Mouse (Mus musculus): ENCODE results near the gene Rere. TPM values are rescaled to one million over a fixed set of nuclear protein-coding genes. Genes with fewer than 3 reads are reported as not detected.

Gene Rere
- polyA plus RNA-seq, 1 experiment from 2014 or later = 37.7 TPM

DNA sequence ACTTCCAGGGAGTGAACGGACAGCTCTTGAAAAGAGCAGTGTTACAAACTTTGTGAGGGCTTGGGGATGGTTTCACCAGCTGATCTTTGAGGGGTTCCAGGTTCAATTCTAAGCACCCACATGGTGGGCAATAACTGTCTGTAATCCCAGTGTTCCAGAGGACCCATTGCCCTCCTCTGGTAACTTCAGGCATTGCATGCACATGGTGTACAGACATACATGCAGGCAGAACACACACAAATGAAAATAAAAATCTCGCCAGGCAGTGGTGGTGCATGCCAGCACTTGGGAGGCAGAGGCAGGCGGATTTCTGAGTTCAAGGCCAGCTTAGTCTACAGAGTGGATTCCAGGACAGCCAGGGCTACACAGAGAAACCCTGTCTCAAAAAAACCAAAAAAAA is 10.5 kb downstream of the Rere start:
- H3K9ac ChIP-seq = no peak overlapping the region
- 92% methylated on average over 3 of the region's 3 CpGs for WGBS

DNA sequence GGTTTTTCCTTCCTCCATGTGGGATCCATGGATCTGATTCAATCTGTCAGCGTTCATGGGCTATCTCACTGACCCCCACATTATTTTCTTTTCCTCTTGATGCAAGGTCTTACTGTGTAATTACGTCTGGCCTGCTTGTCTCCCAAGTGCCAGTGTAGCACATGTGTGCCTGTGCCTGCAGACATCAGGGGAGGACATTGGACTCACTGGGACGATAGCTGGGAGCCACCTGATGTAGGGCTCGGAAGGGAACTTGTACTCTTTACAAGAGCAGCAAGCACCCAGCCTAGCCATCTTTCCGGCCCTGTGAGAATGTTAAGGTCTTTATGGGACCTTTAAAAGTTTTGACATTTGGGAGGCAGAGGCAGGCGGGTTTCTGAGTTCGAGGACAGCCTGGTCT is 13.4 kb downstream of the Rere start:
- H3K4me3 ChIP-seq = no peak overlapping the region
- no peak overlapping the region for H3K27ac ChIP-seq
- no peak overlapping the region for H3K9ac ChIP-seq
- H3K4me2 ChIP-seq (replicated peaks) = no peak overlapping the region
- no peaks in the 10 kb centered on the region for H3K4me1 ChIP-seq
- no peaks in the 10 kb centered on the region for H3K27me3 ChIP-seq
- H3K9me3 ChIP-seq = no peaks in the 10 kb centered on the region
- 96% methylated on average over 7 of the region's 7 CpGs for WGBS
- H3K36me3 ChIP-seq = peaks cover 13% of the 10 kb centered on the region; the same call in 1 of the 2 replicates
- ATAC-seq (ENCODE audit: insufficient number of reproducible peaks, insufficient read depth, low FRiP score, low TSS enrichment) = no peak

More for the DNA sequence above, 10.5 kb downstream of the Rere start:
- peaks cover 11% of the 10 kb centered on the region; the same call in 1 of the 2 replicates for H3K4me1 ChIP-seq
- no peak overlapping the region for H3K4me3 ChIP-seq
- no peaks in the 10 kb centered on the region for H3K9me3 ChIP-seq
- ATAC-seq (ENCODE audit: insufficient number of reproducible peaks, insufficient read depth, low FRiP score, low TSS enrichment) = no peak
- H3K27ac ChIP-seq = no peak overlapping the region
- no peak overlapping the region for H3K4me2 ChIP-seq (replicated peaks)
- no peaks in the 10 kb centered on the region for H3K27me3 ChIP-seq
- H3K36me3 ChIP-seq = peaks cover 13% of the 10 kb centered on the region; the same call in 1 of the 2 replicates

DNA sequence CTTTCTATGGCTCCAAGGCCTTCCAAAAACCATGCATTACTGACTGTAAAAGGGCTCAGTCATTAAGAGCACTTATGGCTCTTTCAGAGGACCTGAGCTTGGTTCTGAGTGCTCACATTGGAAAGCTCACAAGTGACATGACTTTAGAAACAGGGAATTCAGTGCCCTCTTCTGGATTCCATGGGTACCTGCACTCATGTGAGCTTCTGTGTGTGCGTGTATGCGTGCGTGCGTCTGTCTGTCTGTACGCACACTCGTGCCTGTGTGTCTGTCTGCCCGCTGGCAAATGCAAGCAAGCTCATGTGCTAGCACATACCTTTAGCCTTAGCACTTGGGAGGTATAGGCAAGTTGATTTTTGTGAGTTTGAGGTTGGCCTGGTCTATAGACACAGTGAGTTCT is 14.5 kb downstream of the Rere start:
- no peak overlapping the region for H3K27ac ChIP-seq
- no peak for ATAC-seq (ENCODE audit: insufficient number of reproducible peaks, insufficient read depth, low FRiP score, low TSS enrichment)

DNA sequence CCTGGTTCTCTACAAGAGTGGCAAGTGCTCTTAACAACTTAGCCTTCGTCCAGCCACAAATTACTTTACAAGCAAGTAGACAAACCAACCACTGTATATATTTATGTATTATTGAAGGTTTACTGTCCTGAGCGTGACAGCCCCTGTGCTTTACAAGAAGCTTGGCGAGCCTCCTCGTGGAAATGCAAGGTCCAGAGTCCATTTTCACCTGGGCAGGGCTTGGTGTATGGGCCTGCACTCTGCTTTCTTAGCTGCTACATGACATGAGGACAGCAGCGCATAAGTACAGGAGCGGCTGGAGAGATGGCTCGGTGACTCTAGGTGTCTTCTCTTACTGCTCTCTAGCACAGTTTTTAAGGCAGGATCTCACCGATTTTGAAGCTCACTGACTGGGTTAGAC is 21.3 kb downstream of the Rere start:
- Histone ChIP-seq H3K27me3 (no peaks in the 10 kb centered on the region), H3K27ac (no peak overlapping the region), H3K36me3 (no peaks in the 10 kb centered on the region), H3K4me3 (no peak overlapping the region), H3K4me2 (replicated peaks) (no peak overlapping the region), H3K9me3 (no peaks in the 10 kb centered on the region), H3K9ac (no peak overlapping the region), H3K4me1 (peaks cover 21% of the 10 kb centered on the region; the same call in 1 of the 2 replicates)
- WGBS = 92% methylated on average over 8 of the region's 8 CpGs
- ATAC-seq (ENCODE audit: insufficient number of reproducible peaks, insufficient read depth, low FRiP score, low TSS enrichment) = no peak

More for the DNA sequence above, 14.5 kb downstream of the Rere start:
- WGBS = 97% methylated on average over 7 of the region's 7 CpGs
- Histone ChIP-seq H3K4me3 (no peak overlapping the region), H3K9me3 (no peaks in the 10 kb centered on the region), H3K27me3 (no peaks in the 10 kb centered on the region), H3K4me2 (replicated peaks) (no peak overlapping the region), H3K4me1 (no peaks in the 10 kb centered on the region), H3K36me3 (peaks cover 8% of the 10 kb centered on the region; the same call in 1 of the 2 replicates), H3K9ac (no peak overlapping the region)

DNA sequence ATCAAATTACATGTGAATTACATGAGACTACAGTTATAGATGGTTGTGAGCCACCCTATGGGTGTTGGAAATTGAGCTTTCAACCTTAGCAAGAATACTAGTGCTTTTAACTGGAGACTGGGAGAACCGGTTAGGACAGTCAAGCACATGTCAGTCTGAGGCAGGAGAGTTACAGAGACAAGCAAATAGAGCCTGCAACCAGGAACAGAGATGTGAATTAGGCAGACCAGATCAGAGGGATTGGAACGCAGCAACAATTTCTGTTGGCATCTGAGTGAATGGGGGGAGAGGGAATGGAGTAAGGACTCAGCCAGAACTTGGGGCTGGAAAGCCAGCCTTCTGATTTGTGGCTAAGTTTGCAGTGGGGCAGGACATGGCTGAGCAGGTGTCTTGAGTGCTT is 25.3 kb downstream of the Rere start:
- Histone ChIP-seq H3K36me3 (no peaks in the 10 kb centered on the region), H3K4me3 (no peak overlapping the region), H3K9me3 (no peaks in the 10 kb centered on the region), H3K27ac (no peak overlapping the region), H3K4me2 (replicated peaks) (no peak overlapping the region), H3K4me1 (peaks cover 25% of the 10 kb centered on the region; the same call in 1 of the 2 replicates), H3K9ac (no peak overlapping the region), H3K27me3 (no peaks in the 10 kb centered on the region)
- ATAC-seq (ENCODE audit: insufficient number of reproducible peaks, insufficient read depth, low FRiP score, low TSS enrichment) = 0 out of 2 replicates have a peak, but pooled peaks have one; percentile 74
- 39% methylated on average over 2 of the region's 2 CpGs for WGBS

DNA sequence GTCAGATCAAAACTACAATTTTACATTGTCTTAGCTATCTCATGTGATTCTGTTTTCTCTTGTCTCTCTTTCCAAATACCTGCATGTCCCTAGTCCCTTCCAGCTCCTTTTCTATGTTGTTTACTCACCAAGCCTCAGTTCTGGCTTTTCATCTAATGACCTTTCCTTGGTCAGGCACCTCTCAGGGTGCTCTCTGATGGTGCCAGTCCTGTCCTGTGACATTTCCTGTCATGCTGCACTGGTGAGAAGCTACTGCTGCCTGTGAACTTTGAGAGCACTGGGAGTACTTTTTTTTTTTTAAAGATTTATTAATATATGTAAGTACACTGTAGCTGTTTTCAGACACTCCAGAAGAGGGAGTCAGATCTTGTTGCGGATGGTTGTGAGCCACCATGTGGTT is 25.8 kb downstream of the Rere start:
- H3K27ac ChIP-seq = no peak overlapping the region
- H3K4me1 ChIP-seq = peaks cover 29% of the 10 kb centered on the region; the same call in 1 of the 2 replicates
- no peak overlapping the region for H3K9ac ChIP-seq
- no peak overlapping the region for H3K4me2 ChIP-seq (replicated peaks)
- 92% methylated on average over 1 of the region's 1 CpGs for WGBS
- H3K36me3 ChIP-seq = no peaks in the 10 kb centered on the region
- ATAC-seq (ENCODE audit: insufficient number of reproducible peaks, insufficient read depth, low FRiP score, low TSS enrichment) = no peak
- H3K9me3 ChIP-seq = no peaks in the 10 kb centered on the region
- no peak overlapping the region for H3K4me3 ChIP-seq
- H3K27me3 ChIP-seq = no peaks in the 10 kb centered on the region

DNA sequence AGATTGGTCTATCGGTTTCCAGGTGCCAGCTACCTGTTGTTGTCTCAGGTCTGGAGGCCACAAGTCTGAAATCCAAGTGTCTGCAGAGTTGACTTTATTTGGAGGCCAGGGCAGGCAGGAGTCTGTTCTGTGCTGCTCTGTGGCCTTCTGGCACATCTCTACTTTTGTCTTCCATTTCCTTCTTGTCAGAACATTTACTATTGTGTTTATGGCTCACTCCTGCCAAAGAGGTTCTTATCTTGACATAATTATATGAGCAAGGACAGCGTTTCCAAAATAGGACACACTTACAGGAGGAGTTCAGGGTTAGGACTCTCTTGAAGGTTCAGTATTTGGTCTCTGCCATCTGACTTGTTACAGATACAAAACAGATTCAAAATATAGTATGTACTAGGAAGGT is 30.0 kb downstream of the Rere start:
- Histone ChIP-seq H3K36me3 (no peaks in the 10 kb centered on the region), H3K9me3 (no peaks in the 10 kb centered on the region), H3K4me3 (no peak overlapping the region), H3K9ac (no peak overlapping the region), H3K4me1 (peaks cover 14% of the 10 kb centered on the region), H3K27ac (no peak overlapping the region), H3K4me2 (replicated peaks) (no peak overlapping the region), H3K27me3 (no peaks in the 10 kb centered on the region)
- ATAC-seq (ENCODE audit: insufficient number of reproducible peaks, insufficient read depth, low FRiP score, low TSS enrichment) = no peak
- WGBS = 84% methylated on average over 2 of the region's 2 CpGs

DNA sequence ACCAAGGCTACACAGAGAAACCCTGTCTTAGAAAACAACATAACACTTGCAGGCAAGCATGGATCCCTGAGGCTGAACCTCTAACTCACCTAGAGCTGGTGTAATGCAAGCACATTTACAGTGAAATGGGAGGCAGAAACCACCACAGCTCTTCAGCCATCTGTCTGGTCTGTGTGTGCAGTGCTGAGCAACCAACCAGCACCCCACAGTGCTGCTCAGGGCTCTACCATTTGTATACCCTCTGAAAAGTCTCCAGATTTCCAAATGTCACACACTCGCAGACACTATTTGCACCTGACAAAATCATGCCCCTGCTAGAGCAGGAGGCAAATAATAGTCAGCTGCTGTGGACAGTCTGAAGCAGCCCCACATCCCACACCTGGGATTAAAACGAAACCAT is 31.2 kb downstream of the Rere start:
- no peak overlapping the region for H3K9ac ChIP-seq
- H3K4me3 ChIP-seq = no peak overlapping the region
- H3K9me3 ChIP-seq = no peaks in the 10 kb centered on the region
- no peaks in the 10 kb centered on the region for H3K36me3 ChIP-seq
- no peaks in the 10 kb centered on the region for H3K27me3 ChIP-seq
- H3K4me1 ChIP-seq = peaks cover 14% of the 10 kb centered on the region
- no peak overlapping the region for H3K4me2 ChIP-seq (replicated peaks)
- H3K27ac ChIP-seq = 0 out of 2 replicates have a peak overlapping the region, but pooled peaks have one; percentile 36
- WGBS = 69% methylated on average over 2 of the region's 2 CpGs
- no peak for ATAC-seq (ENCODE audit: insufficient number of reproducible peaks, insufficient read depth, low FRiP score, low TSS enrichment)

DNA sequence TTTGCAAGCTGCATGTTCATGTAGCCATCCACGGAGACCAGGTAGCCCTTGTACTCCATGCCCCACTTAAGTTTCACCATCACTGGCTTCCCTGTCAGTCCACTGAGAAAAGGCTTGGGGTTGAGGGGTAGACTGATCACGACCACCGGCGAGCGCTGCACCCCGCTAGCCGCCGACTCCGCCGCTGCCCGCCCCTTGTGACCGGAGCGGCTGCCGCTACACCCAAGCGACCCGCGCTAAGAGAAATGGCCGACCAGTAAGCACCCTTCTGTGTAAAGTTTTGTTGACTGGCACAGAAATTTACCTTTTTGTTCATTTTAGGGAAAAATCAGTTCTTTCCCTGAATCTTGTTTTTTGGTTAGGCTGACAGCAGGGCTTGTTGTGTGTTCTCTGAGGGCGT is 33.9 kb downstream of the Rere start:
- Histone ChIP-seq H3K9me3 (no peaks in the 10 kb centered on the region), H3K27me3 (no peaks in the 10 kb centered on the region), H3K36me3 (no peaks in the 10 kb centered on the region), H3K4me3 (no peak overlapping the region), H3K27ac (no peak overlapping the region), H3K9ac (no peak overlapping the region), H3K4me1 (peaks cover 14% of the 10 kb centered on the region), H3K4me2 (replicated peaks) (no peak overlapping the region)
- 96% methylated on average over 19 of the region's 19 CpGs for WGBS
- no peak for ATAC-seq (ENCODE audit: insufficient number of reproducible peaks, insufficient read depth, low FRiP score, low TSS enrichment)

DNA sequence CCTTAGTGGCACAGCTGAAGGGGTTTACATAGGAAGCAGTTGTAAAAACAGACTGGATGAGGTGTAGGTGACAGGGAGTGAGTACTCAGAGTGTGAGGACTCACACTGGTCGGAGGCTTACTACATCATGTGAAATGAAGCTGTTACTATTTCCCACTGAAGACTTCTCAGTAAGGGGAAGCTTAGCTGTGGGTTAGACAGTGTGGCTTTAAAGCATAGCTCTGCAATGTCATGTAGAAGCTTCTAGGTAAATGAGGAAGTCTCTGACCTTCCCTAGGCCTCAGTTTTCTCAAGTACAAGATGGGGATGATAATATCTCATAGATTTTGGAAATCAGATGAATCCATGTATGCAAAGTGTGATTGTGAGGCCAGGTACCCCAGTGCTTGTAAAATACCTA is 35.1 kb downstream of the Rere start:
- WGBS = 89% methylated on average over 1 of the region's 1 CpGs
- no peak for ATAC-seq (ENCODE audit: insufficient number of reproducible peaks, insufficient read depth, low FRiP score, low TSS enrichment)
- Histone ChIP-seq H3K4me2 (replicated peaks) (no peak overlapping the region), H3K27ac (no peak overlapping the region), H3K36me3 (no peaks in the 10 kb centered on the region), H3K9ac (no peak overlapping the region), H3K4me3 (no peak overlapping the region), H3K4me1 (peaks cover 10% of the 10 kb centered on the region), H3K27me3 (no peaks in the 10 kb centered on the region), H3K9me3 (no peaks in the 10 kb centered on the region)

DNA sequence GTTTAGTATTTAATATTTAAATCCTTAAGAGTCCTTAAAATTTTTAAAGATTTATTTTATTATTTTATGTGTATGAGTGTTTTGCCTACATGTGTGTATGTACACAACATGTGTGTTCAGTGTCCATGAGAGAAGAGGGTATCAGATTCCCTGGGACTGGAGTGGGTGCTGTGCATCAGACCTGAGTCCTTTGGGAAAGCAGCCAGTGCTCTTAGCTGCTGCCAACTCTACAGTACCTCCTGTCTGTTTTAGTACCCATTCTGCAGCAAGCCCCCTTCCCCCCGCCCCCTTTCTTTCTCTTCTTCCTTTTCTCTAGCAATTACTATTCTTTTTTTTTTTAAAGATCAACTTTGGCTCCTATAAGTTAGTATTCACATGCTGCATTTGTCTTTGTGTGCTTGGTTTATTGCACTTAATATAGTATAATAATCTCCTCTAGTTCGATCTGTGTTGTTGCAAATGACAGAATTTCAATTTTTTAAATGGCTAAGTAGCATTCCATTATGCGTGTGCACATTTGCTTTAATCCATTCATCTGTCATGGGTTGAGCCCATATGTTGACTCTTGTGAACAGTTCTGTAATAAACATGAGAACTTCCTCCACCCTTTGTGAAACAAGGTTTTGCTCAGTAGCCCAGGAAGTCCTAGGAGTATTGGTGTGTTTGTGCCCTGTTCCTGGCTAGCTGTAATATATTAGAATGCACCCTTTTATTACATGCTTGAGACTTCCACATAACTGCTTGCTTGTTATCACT is 43.8 kb downstream of the Rere start:
- H3K4me3 ChIP-seq = no peak overlapping the region
- peaks cover 6% of the 10 kb centered on the region for H3K4me1 ChIP-seq
- no peaks in the 10 kb centered on the region for H3K9me3 ChIP-seq
- peak overlapping the region; percentile 36; the same call in 1 of the 2 replicates for H3K27ac ChIP-seq
- H3K27me3 ChIP-seq = no peaks in the 10 kb centered on the region
- H3K36me3 ChIP-seq = no peaks in the 10 kb centered on the region
- no peak overlapping the region for H3K4me2 ChIP-seq (replicated peaks)
- H3K9ac ChIP-seq = no peak overlapping the region
- WGBS = 84% methylated on average over 3 of the region's 3 CpGs
- no peak for ATAC-seq (ENCODE audit: insufficient number of reproducible peaks, insufficient read depth, low FRiP score, low TSS enrichment)

DNA sequence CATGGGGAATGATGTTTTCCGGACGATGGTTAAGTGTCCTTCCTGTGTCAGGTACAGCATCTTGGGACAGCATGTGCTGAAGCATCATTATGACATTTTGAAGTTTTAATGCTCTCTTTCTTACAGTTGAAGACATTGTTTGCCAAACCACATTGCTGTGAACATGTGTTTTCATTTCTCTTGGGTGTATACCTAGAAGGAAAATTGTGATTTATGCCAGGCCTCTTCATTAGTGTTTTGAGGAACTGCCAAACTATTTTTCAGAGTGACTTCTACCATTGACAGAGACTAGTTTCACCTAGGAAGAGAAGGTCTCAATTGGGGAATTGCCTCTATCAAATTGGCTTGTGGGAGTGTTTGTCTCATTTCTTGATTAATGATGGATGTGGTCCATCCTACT is 44.6 kb downstream of the Rere start:
- 0 out of 2 replicates have a peak overlapping the region, but pooled peaks have one; percentile 36 for H3K27ac ChIP-seq
- no peaks in the 10 kb centered on the region for H3K36me3 ChIP-seq
- 76% methylated on average over 2 of the region's 2 CpGs for WGBS
- no peak overlapping the region for H3K4me2 ChIP-seq (replicated peaks)
- H3K4me3 ChIP-seq = no peak overlapping the region
- no peak overlapping the region for H3K9ac ChIP-seq
- ATAC-seq (ENCODE audit: insufficient number of reproducible peaks, insufficient read depth, low FRiP score, low TSS enrichment) = no peak
- H3K4me1 ChIP-seq = peaks cover 6% of the 10 kb centered on the region
- no peaks in the 10 kb centered on the region for H3K27me3 ChIP-seq
- no peaks in the 10 kb centered on the region for H3K9me3 ChIP-seq

Measured in embryonic facial prominence, embryonic 12.5 days (tissue).